Mouse (Mus musculus) macrophage (primary cell): ENCODE results near the gene Trim75. TPM values are rescaled to one million over a fixed set of nuclear protein-coding genes. Genes with fewer than 3 reads are reported as not detected.

Experiments used
- H3K27ac ChIP-seq: fragments of 350-480 bp; formaldehyde crosslinking; 2 replicates; pipeline ENCODE4 v1.9.0; 2021
- H3K36me3 ChIP-seq: fragments of 350-480 bp; formaldehyde crosslinking; 2 replicates; pipeline ENCODE4 v1.9.0; 2021; ENCODE audit errors: inconsistent target
- H3K4me3 ChIP-seq: fragments of 350-480 bp; formaldehyde crosslinking; 2 replicates; pipeline ENCODE4 v1.9.0; 2021; ENCODE audit errors: inconsistent target
- H3K79me2 ChIP-seq: fragments of 350-480 bp; formaldehyde crosslinking; 2 replicates; pipeline ENCODE4 v1.9.0; 2021; ENCODE audit errors: inconsistent target
- WGBS: methylation state at CpG from one replicate; pipeline ENCODE4 v1.1.7; 2026; ENCODE audit warnings: inconsistent platforms; ENCODE audit not compliant: missing documents; 5-methylcytosine and 5-hydroxymethylcytosine counted together
- polyA plus RNA-seq: library from polyadenylated mRNA; stranded (reverse); fragments of 250-400 nt; gene quantifications from 3 replicates; pipeline ENCODE4 v1.2.4, GENCODE M21; 2018; ENCODE audit warnings: inconsistent platforms

Trim75 gene
- polyA plus RNA-seq, 1 experiment from 2014 or later: not detected

- peaks cover 26% of the 10 kb centered on the region for H3K79me2 ChIP-seq
- peaks cover 68% of the 10 kb centered on the region for H3K36me3 ChIP-seq
- H3K27ac ChIP-seq: no peak overlapping the region
- WGBS: 69% methylated on average over 9 of the region's 9 CpGs
- H3K4me3 ChIP-seq: no peak overlapping the region
Observed at GRCm38 (mm10) chr8:64959025-64959424, 28.6 kb downstream of the Trim75 start.

DNA sequence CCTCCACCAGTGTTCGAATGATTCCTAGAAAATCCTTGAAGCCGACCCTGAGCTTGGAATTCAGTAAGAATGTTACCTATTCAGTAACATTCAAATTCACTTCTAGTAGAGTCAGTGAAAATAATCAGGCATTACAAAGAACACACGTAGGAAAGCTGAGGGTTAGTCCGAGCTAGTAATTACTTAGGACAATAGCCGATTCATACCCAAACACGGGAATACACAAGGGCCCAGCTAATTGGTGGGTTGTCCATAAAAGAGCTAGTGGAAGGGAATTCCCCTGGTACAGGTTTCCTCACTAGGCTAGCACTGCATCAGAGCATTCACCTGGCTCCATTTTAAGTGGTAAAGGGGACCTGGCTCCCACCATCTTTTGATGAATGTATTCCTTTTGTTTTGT lies 35.5 kb downstream of the Trim75 start:
- WGBS: 96% methylated on average over 6 of the region's 6 CpGs
- no peak overlapping the region for H3K4me3 ChIP-seq

GRCm38 (mm10) chr8:64948371-64948770 lies 39.3 kb downstream of the Trim75 start:
- Histone ChIP-seq H3K27ac (peak overlapping the region; percentile 67), H3K36me3 (no peaks in the 10 kb centered on the region), H3K4me3 (peak overlapping the region; percentile 55), H3K79me2 (peaks cover 56% of the 10 kb centered on the region)
- WGBS: 92% methylated on average over 1 of the region's 1 CpGs

More for the DNA sequence above, 35.5 kb downstream of the Trim75 start:
- H3K79me2 ChIP-seq: peaks cover 89% of the 10 kb centered on the region
- peaks cover 16% of the 10 kb centered on the region for H3K36me3 ChIP-seq
- no peak overlapping the region for H3K27ac ChIP-seq

DNA sequence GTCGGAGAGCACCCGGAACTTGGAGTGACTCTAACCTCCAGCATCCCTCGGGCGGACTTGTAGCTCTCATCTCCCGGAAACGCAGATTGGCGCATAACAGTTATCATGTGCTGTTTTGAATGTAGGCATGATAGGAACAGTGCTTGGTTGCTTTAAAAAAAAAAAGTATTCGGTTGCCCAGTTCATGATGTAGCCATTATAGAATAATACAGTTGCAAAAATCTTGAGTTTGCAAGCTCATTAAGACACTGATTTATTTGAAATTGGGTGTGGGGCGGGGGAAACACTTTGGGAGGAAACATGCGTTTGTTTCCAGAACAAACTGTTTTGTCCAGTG lies 40.0 kb downstream of the Trim75 start:
- H3K27ac ChIP-seq: peak overlapping the region; percentile 67

DNA sequence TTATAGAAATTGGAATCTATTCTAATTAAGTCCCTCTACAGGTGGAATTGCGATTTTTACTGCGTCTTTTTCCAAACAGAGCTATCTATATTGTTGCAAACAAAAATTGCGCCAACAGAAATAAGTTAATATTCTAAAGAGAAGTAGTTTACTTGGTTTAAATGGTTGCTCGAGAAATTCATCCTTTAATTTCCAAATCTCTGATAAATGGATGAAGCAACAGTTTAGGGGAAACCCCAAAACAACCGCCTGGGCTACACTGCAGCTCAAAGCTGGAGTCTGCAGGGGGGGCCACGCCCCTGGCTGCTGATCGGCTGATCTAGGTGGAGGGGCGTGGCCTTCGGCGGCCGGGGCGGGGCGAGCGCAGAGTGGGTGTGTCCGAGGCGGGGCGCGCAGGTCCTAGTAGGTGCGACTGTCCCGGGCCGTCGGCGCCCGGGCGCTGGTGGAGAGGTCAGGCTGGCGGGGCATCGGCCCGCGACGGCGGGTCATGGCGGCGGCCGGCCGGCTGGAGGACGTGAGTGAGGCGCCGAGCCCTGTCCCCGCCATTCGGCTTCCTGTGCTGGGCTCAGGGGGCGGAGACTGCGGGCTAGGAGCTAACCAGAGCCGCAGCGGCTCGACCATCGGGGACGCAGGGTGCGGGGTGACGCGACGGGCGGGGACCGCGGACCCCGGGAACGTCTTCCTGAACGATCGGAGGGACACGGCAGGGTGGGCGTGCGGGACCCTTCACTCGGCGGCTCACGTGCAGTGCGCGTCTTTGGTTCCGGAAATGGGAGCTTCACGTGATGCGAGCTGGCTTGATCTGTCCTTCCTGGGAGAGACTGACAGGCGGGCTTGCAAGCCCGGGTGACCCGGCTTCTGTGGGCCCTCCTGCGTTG lies 40.6 kb downstream of the Trim75 start, which contains the start of gene Tmem192:
Tmem192 (plus strand) TSS at position 366 of the 878 bp plus-strand sequence.
- H3K4me3 ChIP-seq: peak within 1 kb of the TSS; percentile 55
- under 1% methylated on average over 73 of the region's 73 CpGs for WGBS
- H3K27ac ChIP-seq: peak within 1 kb of the TSS; percentile 67
- H3K79me2 ChIP-seq: peaks cover 43% of the 10 kb centered on the region
- H3K36me3 ChIP-seq: no peaks in the 10 kb centered on the region

More for the DNA sequence above, 40.0 kb downstream of the Trim75 start:
- Histone ChIP-seq H3K4me3 (peak overlapping the region; percentile 55), H3K36me3 (no peaks in the 10 kb centered on the region), H3K79me2 (peaks cover 49% of the 10 kb centered on the region)
- 8% methylated on average over 10 of the region's 10 CpGs for WGBS

GRCm38 (mm10) chr8:64946441-64946819 lies 41.2 kb downstream of the Trim75 start:
- peak overlapping the region; percentile 48 for H3K4me3 ChIP-seq
- 4% methylated on average over 8 of the region's 8 CpGs for WGBS
- peak overlapping the region; percentile 61 for H3K27ac ChIP-seq
- peaks cover 37% of the 10 kb centered on the region for H3K79me2 ChIP-seq
- no peaks in the 10 kb centered on the region for H3K36me3 ChIP-seq

DNA sequence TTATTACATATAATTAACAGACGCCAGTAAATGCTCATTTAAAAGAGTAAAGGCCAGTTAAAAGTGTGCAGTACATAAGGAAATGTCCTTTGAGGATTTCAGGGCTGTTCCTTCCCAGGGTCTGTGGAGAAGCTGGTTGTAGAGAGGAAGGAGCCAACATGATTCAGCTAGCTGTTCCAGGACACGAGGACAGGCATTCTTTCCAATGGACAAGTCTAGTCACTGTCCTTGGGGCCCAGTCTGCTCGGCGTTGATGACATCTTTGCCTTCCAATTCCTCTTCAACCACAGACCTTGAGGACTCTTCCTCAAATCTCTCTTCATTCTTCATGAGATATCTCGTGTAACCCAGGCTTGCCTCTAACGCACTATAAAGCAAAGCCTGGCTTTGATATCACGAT lies 42.0 kb downstream of the Trim75 start:
- Histone ChIP-seq H3K36me3 (no peaks in the 10 kb centered on the region), H3K79me2 (peaks cover 30% of the 10 kb centered on the region), H3K4me3 (no peak overlapping the region), H3K27ac (peak overlapping the region; percentile 61)
- 48% methylated on average over 7 of the region's 7 CpGs for WGBS

DNA sequence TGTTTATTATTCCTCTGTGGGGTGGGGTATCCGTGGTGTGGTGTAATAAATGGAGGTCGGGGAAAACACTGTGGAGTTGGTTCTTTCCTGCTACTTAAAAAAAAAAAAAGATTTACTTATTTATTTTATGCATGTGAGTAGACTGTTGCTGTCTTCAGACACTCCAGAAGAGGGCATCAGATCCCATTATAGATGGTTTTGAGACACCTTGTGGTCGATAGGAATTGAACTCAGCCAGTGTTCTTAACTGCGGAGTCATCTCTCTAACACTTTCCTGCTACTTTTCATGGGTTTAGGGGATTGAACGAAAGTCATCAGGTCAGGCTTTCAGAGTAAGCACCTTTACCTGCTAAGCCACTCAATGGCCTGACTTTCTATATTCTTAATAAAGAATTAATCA lies 42.8 kb downstream of the Trim75 start:
- 35% methylated on average over 5 of the region's 5 CpGs for WGBS
- H3K4me3 ChIP-seq: no peak overlapping the region
- H3K27ac ChIP-seq: no peak overlapping the region
- no peaks in the 10 kb centered on the region for H3K36me3 ChIP-seq
- H3K79me2 ChIP-seq: peaks cover 22% of the 10 kb centered on the region

- peaks cover 3% of the 10 kb centered on the region for H3K79me2 ChIP-seq
- H3K27ac ChIP-seq: no peak overlapping the region
- H3K36me3 ChIP-seq: no peaks in the 10 kb centered on the region
- 39% methylated on average over 5 of the region's 5 CpGs for WGBS
- H3K4me3 ChIP-seq: no peak overlapping the region
Observed at GRCm38 (mm10) chr8:64942946-64943345, 44.7 kb downstream of the Trim75 start.

DNA sequence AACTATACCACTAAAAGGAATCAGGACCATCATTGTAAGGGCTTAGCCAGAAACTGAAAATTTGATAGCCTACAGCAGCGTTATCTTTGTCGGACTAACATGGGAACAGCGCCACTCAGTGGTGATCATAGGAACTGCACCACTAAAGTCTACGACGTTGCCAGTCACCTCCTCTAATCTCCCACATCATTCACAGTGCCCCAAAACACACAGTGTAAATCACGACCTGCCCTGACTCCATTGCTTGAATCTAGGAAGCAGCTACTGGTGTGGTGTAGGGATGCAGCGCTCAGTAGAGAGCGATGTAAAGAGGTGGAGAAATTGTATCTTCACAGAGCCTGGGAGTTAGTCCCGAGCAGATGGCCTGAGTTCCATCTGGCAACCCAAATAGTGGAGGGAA lies 46.1 kb downstream of the Trim75 start:
- 19% methylated on average over 9 of the region's 9 CpGs for WGBS
- Histone ChIP-seq H3K4me3 (no peak overlapping the region), H3K36me3 (no peaks in the 10 kb centered on the region), H3K79me2 (no peaks in the 10 kb centered on the region), H3K27ac (no peak overlapping the region)

GRCm38 (mm10) chr8:64941019-64941418 lies 46.6 kb downstream of the Trim75 start:
- Histone ChIP-seq H3K36me3 (no peaks in the 10 kb centered on the region), H3K27ac (no peak overlapping the region), H3K79me2 (no peaks in the 10 kb centered on the region), H3K4me3 (no peak overlapping the region)
- 92% methylated on average over 7 of the region's 8 CpGs for WGBS

GRCm38 (mm10) chr8:64934997-64935396 lies 52.6 kb downstream of the Trim75 start:
- 94% methylated on average over 3 of the region's 3 CpGs for WGBS

More at GRCm38 (mm10) chr8:64934997-64935396, 52.6 kb downstream of the Trim75 start:
- H3K4me3 ChIP-seq: no peak overlapping the region
- no peaks in the 10 kb centered on the region for H3K36me3 ChIP-seq
- H3K27ac ChIP-seq: no peak overlapping the region
- no peaks in the 10 kb centered on the region for H3K79me2 ChIP-seq

Other genes with a start within 250 kb of the Trim75 start
- 7.7 to 17.3 TPM (median 9.3 TPM) in 3 replicates for gene Klhl2, start 137.8 kb downstream of the Trim75 start, polyA plus RNA-seq
- 62.4 to 115 TPM (median 70.6 TPM) in 3 replicates for gene Tmem192, start 40.6 kb downstream of the Trim75 start, polyA plus RNA-seq
- gene Trim61, start 30.7 kb upstream of the Trim75 start, polyA plus RNA-seq: not detected in 3 replicates
- not detected in 3 replicates for gene Trim60, start 30.8 kb upstream of the Trim75 start, polyA plus RNA-seq
- gene Apela, start 49.5 kb upstream of the Trim75 start, polyA plus RNA-seq: not detected in 3 replicates
- not detected in 3 replicates for gene Gm10663, start 87.2 kb upstream of the Trim75 start, polyA plus RNA-seq
- gene BC030870, start 141.7 kb upstream of the Trim75 start, polyA plus RNA-seq: not detected in 3 replicates